Mouse (Mus musculus): ENCODE data around the gene Ccdc88b.

Ccdc88b gene

DNA sequence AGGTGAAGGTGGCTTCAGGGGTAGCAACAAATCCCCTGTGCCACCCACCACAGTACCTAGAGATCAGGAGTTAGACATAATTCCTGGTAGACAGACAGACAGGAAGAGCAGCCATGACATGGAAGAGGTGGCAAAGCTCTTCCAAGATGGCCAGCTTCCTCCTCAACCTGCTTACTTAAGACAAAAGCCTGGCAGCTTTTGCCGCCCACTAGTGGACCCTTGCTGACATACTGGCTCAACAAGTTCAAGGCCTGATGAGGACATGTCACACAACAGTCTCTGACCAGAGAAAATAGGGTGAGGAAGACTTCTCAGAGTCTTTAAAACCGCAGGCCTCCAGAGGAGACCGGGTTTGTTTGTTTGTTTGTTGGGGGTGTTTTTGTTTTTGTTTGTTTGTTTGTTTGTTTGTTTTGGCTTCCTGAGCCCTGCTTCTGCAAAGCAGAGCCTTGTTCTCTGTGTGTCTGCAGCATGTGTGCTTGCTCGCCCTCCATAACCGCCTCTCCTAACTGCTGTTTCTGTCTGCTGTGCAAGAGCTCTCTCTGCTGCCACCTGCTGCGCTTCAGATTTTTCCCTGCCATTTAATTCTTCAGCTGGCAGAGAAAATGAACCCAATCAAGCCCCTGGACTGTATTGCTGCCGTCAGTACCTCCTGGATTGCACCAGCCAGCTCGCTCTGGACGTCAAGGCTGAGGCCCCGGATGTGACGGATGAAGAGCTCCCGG is 1.6 kb downstream of the Ccdc88b start:
- DNase-seq, result peak; percentile 79

DNA sequence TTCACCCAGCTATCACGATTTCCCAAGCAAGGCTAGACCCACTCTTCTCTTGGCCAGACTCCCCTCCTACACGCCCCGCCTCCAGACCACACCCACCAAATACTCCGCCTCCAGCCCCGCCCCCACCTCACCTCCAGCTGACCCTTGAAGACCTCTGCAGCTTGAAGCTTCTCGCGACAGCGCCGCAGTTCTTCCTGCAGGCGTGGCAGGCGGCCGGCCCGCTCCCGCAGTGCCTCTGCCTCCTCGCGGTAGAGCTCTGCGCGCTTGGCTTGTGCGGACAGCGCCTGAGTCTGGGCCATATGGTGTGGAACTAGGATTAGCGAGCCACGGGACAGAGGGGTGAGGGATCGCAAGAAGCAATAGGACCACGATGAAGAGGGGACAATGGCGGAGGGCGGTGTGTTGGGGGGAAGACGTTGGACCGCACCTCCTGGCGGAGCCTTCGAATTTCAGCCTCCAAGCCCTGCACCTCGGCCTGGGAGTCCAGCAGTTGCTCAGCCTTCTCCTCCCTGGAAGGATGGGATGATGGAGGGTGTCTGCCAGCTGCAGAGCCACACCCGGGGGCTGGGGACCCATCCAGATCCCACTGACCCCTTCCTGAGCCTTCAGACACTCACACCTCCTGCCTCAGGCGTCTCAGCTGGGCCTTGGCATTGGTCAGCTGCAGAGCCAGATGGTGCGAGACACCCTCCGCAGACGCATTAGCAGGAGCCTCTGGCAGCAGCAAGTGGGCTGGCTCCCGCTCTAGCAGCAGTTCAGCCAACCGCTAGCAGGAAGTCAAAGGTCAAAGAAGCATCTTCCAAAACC is 2.6 kb downstream of the Ccdc88b start:
- peak; percentile 64 for DNase-seq

DNA sequence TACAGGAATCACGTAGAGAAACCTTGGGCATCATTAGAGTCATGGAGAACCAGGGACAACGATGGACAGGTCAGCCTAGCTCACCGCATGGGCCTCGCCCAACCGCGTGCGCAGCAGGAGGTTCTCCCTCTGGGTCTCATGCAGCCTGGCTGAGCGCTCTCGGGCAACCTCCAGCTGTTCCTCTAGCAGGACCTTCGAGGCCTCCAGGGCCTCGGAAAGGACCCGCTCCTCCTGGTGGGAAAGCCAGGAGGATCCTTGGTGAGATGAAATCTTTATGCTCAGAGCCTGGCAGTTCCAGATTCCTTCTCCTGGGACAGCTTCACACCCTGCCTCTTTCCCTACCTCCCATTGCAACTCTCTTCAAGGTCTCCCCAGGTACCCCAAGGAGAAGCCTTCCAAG is 3.4 kb downstream of the Ccdc88b start:
- no peak for DNase-seq

DNA sequence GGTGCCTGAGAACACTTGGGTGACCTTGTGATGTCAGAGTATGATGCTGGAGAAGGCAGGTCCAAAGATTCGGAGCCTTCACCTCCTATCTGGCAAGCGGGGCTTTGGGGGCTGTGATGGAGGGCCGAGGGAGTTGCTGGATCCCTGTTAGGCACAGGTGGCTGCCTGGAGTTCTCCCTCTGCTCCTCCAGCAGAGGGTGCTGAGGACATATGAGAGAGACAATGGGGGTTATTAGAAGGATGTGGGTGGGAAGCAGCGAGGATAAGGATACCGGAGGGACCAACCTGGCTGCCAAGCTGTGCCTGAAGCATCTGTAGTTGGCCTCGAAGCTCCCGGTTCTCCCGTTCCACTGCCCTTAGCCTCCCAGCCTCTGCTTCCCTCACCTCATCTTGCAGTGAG is 4.1 kb downstream of the Ccdc88b start:
- no peak for DNase-seq

DNA sequence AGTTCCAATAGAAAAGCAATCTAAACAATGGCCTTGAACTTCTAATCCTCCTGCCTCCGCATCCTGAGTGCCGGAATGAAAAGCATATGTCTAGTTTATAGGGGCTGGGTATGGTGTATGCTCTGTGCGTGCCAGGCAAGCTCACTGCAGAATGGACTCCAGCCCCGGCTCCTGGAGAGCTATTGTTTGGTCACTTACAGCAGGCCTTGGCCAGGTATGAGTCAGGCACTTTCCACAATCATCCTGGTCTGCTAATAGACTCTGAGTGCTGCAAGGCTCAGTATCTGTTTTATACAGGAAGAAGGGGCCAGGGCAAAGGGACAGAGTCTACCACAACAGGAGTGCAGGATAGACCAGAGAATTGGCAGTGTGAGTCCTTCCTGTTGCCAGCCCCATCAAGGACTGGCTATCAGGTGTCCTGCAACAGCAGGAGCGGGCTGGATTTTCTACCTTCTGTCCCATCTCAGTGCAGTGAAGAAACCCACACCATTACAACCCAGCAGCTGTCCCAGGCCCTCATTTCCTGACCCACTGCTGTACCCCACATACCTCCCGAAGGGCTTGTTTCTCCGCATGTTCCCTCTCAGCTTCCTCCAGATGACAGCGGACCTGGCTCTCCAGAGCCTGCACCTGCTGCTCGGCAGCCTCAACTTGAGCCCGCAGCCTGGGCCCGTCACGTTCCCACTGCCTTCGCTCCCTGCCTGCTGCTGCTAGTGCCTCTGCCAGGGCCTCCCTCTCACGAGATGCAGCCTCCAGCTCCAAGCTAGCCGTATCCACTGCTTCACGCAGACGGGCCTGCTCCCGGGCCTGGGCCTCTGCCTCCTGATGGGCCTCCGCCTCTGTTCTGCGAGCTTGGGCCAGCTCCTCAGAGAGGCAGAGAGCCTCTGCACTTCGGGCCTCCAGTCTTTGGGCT is 5.4 kb downstream of the Ccdc88b start:
- DNase-seq, result no peak

DNA sequence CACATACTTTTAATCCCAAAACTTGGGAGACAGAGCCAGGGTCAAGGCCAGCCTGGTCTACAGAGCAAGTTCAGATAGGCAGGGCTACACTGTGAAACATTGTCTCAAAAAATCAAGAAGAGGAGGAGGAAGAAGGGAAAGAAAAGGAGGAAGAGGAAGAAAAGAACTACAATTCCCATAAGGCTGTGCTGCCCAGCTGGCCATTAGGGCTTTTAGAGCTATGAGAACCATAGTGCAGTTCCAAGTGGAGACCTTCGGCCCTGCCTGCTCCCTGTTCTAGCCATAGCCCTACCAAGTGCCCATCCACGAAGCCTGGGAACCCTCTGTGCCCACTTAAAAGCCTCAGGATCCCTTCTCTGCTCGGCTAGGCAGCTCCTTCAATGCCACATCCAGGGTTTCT is 6.5 kb downstream of the Ccdc88b start:
- no peak for DNase-seq

DNA sequence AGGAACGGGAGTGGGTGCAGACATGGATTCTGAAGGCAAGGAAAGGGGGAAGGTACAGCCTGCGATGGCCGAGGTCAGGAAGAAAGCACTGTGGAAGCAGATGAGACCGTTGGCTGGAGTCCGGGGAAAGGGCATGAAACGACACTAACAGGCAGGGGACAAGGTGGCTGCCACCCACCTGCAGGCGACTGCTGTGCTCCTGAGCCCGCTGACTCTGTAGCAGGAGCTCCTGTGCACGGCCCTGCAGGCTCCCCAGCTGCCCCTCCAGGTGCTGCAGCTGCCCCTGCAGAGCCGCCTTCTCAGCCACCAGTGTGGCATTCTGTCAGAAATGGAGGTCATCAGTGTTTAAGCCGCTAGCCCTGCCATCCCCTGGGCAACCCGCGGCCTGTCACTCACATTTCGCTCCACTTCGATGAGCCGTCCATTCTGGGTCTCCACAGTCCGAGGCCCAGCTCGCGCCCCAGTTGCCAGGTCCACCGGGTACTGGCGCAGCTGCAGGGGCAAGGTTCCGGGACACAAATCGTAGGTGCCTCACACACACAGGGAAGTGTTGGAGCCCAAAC is 8.4 kb downstream of the Ccdc88b start:
- no peak for DNase-seq

DNA sequence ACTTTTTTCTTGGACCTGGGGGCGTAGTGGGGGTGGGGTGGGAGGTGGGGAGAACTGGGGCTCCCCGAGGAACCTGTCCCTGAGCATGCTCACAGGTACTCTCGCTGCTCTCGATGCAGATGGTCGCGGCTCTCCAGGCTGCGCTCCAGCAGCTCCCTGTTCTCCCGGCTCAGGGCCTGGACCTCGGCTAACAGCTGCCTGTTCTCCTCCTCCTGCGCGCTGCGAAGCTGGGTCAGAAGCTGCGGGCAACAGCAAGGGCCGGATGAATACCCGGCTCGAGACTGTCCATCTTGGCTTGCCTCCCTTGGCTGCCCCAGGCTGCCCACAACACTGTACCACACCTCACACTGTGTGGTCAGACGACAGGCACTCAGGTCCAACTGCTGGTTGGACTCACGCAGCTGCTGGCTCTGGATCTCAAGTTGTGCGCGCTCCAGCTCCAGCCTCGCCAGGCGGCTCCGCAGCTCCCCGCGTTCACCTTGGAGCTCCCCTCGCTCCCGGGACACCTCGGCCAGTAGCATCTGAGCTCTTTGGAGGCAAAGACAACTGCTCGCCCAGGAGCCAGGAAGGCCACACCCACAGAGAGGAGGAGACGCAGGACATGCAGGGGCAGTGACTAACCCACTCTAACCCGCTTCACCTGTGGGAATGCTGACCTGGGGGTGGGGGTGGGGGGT is 10.0 kb downstream of the Ccdc88b start:
- peak; percentile 37 for DNase-seq

DNA sequence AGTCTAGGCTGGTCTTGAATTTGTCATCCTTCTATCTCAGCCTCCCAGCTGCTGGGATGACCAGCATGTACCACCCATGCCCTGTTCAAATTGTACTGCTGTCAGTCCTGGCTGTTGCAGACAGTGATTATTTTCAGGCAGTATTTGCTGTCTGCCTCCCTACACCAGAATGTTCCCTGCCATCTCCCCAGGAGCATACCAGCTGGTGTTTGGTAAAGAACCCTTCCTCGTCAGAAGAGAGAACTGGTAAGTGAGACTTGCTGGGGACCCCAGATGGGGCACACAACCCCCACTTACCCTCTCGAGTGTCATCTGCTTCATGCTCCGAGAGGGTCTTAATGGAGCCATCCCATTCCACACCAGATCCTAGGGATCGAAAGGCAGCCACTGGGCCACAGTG is 12.0 kb downstream of the Ccdc88b start:
- DNase-seq, result no peak

DNA sequence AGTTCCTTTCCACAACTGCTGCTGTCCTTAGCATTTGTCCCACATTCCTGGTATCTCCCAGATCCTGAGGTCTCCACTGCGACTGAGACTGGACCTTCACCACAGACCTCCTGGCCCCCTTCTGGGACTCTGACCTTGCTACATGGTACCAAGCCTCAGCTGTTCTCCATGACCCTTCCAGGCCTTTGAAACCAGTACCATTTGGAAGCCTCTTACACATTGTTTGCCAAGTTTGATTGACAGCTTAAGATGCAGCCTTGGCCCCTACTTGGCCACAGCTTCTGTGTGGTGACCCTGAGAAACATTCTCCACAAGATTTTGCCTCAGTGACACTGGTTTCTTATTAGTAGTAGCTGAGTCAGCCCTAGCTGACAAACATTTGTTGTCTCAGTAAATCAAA is 15.7 kb downstream of the Ccdc88b start:
- peak; percentile 37 for DNase-seq

DNA sequence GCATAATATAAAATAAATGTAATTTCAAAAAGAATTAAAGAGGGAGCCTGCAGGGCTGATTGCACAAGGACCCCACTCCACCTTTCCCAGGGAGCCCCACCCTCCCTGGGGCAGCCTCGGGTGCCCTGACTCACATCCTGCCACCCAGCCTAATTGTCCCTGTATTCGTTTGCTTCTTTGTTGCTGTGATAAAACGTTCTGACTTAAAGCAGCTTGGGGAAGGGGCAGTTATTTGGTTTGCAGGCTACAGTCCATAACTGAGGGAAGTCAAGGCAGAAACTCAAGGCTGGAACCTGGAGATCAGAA is 16.8 kb downstream of the Ccdc88b start:
- no peak for DNase-seq

DNA sequence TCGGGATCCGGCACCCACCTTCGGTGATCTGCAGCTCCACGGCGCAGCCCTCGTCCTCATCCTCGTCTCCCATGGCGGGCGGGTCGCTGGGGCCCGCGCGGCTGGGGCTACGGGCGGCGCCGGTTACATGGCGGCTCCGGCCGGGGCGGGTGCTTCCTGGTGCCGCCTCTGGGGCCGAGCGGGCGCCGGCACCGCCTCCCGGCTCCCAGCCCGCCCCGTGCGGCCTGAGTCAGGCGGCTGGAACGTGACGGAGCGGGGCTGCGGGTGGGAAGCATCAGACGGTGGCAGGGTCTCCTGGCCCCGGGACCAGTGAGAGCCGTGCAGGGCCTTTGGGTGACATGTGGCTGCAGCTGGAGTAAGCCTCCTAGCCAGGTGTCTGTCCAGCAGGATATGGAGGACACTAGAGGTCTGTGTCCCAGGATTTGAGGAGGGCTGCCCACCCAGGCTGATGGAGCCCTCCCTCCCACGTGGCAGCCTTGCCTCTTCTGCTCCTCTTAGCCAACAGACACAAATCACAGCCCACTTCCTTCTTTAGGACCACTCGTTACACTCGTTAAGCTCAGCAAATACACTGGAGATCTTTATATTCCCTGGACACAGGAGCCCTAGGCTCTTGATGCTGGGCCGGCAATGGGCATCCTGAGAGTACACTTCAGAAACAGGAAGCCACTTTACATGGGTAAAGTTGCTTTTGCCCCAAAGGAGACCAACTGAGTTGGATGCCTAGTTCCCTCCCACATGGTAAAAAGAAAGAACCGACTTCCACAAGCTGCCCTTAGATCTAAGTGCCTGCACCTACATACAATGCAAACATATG is 17.3 kb downstream of the Ccdc88b start, which contains the start of gene Rps6ka4:
Gene Rps6ka4 (minus strand): TSS at position 162 of the 817 bp plus-strand sequence.
- DNase-seq, result peak; percentile 87

DNA sequence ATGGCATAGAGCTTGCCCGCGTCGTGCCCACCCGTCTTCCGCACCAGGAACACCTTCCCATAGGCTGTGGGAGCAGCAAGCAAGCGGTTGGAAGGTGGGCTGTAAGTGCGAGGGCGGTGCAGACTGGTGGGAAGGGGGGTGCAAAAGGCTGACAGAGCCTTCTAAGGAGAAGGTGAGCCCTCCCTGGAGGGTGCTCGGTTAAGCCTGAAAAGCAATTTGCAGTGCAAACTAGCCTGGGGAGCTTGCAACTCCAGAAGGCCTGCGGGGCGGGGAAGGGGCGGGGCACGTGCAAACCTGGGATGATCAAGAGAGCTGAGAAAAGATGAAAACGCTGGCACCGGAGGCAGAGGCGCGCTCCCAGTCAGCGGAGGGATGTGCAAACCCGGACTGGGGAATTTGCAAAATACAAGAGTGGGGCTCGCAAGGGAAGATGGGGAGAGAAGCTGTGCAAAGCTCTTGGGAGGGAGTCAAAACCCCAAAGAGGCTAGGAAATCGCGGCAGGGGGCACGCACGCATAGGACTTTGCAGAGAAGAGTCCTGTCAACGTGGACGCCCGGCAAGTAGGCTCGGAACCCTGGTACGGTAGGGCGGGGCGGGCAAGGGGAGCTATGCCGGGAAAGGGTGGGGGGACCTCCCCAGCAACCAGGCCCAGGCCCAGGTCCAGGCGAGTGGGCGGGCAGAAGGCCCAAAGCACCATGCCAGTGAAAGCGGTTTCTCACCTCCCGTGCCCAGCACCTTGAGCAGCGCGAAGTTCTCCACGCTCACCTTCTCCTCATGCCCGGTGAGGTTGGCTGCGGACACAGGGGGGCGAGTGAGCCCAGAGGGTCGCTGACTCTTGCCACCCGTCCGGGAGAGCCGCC is 18.2 kb downstream of the Ccdc88b start:
- peak; percentile 70 for DNase-seq

DNA sequence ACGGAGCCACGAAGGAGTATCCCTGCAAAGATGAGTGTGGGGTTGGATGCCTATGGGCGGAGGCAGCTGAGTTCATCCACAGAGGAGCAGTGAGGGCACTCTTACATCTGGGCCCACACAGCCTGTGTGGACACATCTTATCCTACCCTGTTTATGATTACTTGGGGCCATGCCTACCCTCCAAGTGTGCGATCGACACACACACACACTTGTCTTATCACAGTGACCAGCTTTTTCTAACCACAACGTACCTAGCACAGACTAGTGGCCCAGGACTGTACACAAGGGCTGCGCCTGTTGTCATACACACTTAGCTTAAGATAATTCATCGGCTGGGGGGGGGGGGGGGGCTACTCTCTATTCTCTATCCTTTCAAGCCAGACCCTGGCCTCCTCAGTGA is 25.6 kb downstream of the Ccdc88b start:
- no peak for DNase-seq

DNA sequence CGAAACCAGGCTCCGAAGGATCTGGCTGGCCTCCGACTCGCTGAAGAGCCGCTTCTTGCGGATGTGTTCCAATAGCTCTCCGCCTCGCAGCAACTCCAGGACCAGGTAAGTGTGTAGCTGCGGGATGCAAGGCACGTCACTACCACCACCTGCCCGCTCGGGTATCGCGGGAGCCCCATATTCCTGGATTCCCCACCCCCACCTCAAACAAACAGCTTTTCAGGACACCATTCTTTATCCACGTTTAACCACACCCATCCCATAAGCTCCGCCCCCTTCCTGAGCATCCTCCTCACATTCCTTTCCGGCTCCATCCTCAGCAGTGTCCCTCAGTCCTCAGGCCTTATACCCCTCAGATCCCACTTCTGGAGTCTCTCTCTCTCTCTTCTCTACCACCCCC is 26.7 kb downstream of the Ccdc88b start:
- DNase-seq, result no peak

DNA sequence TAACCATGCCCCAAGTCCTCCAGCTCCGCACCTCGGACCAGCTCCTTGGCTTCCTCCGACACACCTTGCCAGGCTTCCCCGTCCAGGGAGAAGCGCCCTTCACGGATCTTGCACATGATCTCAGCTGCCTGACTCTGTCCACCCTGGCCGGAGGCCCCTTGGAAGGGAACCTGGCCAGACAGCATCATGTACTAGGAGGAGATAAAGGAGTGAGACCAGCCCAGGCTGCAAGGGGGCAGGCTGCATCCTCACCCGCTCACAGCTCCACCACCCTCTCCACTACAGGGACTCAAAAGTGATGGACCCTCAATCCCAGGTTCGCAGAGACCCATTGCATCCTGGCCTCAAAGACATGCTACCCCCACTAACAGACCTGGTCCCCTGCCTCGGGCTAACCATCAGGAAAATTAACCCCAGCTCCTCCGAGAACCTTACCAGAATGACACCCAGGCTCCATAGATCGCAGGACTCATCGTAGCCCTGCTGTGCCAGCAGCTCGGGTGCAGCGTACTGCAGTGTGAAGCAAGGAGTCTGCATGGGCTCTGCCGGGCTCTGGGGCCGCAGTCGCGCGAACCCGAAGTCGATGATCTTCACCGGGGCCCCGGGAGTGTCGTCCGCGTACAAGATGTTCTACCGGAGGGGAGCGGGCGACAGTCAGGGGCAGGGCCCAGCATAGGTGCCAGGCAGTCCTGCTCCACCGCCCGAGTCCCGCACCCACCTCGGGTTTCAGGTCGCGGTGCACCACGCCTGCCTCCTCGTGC is 27.3 kb downstream of the Ccdc88b start:
- DNase-seq, result no peak

DNA sequence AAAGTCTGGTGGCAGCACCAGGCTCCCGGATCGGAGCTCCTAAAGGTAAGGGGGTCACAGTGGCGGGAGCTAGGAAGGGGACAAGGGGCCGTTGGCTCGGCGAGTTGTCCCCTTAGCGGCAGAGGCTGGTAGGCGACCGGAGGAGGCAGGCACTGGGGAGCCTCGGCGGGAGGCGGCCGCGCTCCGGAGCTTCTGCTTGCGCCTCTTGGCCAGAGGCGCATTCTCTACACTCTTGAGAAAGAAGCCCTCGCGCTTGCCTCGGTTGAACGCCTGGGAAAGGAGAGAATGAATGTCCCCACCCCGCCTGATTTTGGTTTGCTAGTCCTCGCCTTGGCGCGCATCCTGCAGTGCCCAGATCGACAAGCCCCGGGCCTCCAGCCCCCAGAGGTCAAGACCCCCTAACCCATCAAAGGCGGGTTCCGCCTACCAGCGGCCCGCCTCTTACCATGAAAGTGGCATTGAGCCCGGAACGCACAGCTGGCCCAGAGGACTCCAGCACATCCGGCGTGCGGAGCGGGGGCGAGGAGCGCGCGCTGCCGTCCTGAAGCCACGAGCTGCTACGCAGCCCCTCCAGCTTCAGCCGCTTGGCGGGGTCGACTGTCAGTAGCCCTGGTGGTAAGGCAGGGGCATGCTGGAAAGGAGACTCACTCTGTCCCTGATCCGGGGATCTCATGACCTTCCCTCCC is 28.0 kb downstream of the Ccdc88b start:
- DNase-seq, result peak; percentile 48

DNA sequence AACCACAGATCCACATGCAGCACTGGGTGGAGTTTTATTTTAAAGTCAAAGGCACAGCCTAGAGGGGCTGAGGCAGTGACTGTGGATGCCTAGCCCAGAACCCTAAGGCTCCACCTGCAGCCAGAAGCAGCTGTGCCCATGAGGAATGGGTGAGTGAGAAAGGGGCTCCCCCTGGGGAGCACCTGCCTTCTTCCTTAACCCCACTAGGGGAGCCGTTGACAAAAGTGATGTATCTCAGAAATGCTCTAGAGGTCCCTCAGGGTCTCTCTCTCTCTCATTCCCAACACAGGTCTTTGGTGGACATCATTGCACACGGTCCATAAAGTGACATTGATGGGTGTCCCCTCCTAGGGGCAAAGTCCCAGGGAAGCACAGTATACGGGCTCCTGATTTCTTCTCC is 28.9 kb downstream of the Ccdc88b start:
- no peak for DNase-seq

DNA sequence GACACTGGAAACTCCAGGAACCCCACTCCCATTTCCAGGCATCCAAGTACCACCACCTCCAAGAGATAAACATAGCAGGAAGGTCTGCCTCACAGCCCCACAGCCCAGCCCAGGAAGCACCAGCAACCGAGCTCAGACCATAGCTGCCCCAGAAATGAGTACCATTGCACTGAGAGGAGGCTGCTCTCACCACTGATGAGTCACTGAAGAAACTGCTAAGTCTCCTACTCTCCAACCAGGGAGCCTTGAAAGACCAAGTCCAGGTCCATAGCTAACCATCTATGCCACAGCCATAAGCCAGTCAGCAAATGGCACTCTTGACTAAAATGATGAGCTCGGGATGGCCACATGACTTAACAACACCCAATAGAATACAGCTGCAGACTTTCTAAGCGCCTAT is 31.4 kb downstream of the Ccdc88b start:
- DNase-seq, result no peak
